Mouse (Mus musculus): ENCODE measurements at regions not wholly inside any gene's neighbourhood (a gene's known extent, or its start where the extent isn't known, plus 50 kb on each side); places are given as distances from the start of the nearest gene placed in this dataset.

GRCm38 (mm10) chr9:52280995-52281394 is 112.6 kb upstream of the Zc3h12c start:
- Histone ChIP-seq H3K27ac (replicated peaks; ENCODE audit: low read depth, low read length) (no peak overlapping the region), H3K4me1 (ENCODE audit: control insufficient read depth, insufficient read depth, low read length) (no peaks in the 10 kb centered on the region), H3K9me3 (ENCODE audit: control insufficient read depth, low read length) (no peaks in the 10 kb centered on the region), H3K4me3 (ENCODE audit: low read depth, low read length) (no peak overlapping the region), H3K27me3 (ENCODE audit: control insufficient read depth, insufficient read depth, low read length) (no peaks in the 10 kb centered on the region), H3K9ac (ENCODE audit: low read length) (no peak overlapping the region), H3K4me2 (ENCODE audit: low read depth, severe bottlenecking) (no peak overlapping the region), H3K36me3 (ENCODE audit: control insufficient read depth, insufficient read depth, low read length) (no peaks in the 10 kb centered on the region)
- WGBS = 73% methylated on average over 5 of the region's 5 CpGs
- DNase-seq (ENCODE audit: low spot score) (no peak), ATAC-seq (ENCODE audit: insufficient number of reproducible peaks, low FRiP score, low TSS enrichment, low read depth) (no peak)

DNA sequence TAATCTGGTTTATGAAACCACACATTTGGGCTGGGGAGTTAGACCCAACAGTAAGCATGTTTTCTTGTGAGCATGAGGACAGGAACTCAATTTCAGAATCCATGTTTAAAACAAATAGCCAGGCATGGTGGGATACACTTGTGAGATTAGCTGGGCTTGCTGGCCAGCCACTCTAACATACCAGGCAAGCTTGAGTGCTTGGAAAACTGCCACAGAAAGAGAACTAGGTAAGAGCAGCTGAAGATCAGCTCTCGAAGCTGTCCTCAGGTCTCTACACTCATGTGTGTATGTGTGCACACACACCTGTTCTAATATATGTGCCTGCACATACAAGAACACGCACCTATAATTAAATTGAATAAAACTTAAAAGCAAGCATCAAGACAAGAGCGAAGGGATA is 112.2 kb upstream of the Zc3h12c start:
- Histone ChIP-seq H3K36me3 (ENCODE audit: control insufficient read depth, insufficient read depth, low read length) (no peaks in the 10 kb centered on the region), H3K4me1 (ENCODE audit: control insufficient read depth, insufficient read depth, low read length) (no peaks in the 10 kb centered on the region), H3K9ac (ENCODE audit: low read length) (no peak overlapping the region), H3K4me3 (ENCODE audit: low read depth, low read length) (no peak overlapping the region), H3K27ac (replicated peaks; ENCODE audit: low read depth, low read length) (no peak overlapping the region), H3K9me3 (ENCODE audit: control insufficient read depth, low read length) (no peaks in the 10 kb centered on the region), H3K27me3 (ENCODE audit: control insufficient read depth, insufficient read depth, low read length) (no peaks in the 10 kb centered on the region), H3K4me2 (ENCODE audit: low read depth, severe bottlenecking) (no peak overlapping the region)
- 88% methylated on average over 3 of the region's 3 CpGs for WGBS
- DNase-seq (ENCODE audit: low spot score) (no peak), ATAC-seq (ENCODE audit: insufficient number of reproducible peaks, low FRiP score, low TSS enrichment, low read depth) (no peak)

GRCm38 (mm10) chr9:52278701-52279023 is 110.3 kb upstream of the Zc3h12c start:
- H3K4me3 ChIP-seq (ENCODE audit: low read depth, low read length) = no peak overlapping the region
- WGBS = 68% methylated on average over 3 of the region's 3 CpGs
- H3K36me3 ChIP-seq (ENCODE audit: control insufficient read depth, insufficient read depth, low read length) = no peaks in the 10 kb centered on the region
- no peaks in the 10 kb centered on the region for H3K27me3 ChIP-seq (ENCODE audit: control insufficient read depth, insufficient read depth, low read length)
- H3K9ac ChIP-seq (ENCODE audit: low read length) = no peak overlapping the region
- H3K27ac ChIP-seq (replicated peaks; ENCODE audit: low read depth, low read length) = no peak overlapping the region
- ATAC-seq (ENCODE audit: insufficient number of reproducible peaks, low FRiP score, low TSS enrichment, low read depth) = no peak
- H3K4me2 ChIP-seq (ENCODE audit: low read depth, severe bottlenecking) = no peak overlapping the region
- no peak for DNase-seq (ENCODE audit: low spot score)
- no peaks in the 10 kb centered on the region for H3K9me3 ChIP-seq (ENCODE audit: control insufficient read depth, low read length)
- H3K4me1 ChIP-seq (ENCODE audit: control insufficient read depth, insufficient read depth, low read length) = no peaks in the 10 kb centered on the region

DNA sequence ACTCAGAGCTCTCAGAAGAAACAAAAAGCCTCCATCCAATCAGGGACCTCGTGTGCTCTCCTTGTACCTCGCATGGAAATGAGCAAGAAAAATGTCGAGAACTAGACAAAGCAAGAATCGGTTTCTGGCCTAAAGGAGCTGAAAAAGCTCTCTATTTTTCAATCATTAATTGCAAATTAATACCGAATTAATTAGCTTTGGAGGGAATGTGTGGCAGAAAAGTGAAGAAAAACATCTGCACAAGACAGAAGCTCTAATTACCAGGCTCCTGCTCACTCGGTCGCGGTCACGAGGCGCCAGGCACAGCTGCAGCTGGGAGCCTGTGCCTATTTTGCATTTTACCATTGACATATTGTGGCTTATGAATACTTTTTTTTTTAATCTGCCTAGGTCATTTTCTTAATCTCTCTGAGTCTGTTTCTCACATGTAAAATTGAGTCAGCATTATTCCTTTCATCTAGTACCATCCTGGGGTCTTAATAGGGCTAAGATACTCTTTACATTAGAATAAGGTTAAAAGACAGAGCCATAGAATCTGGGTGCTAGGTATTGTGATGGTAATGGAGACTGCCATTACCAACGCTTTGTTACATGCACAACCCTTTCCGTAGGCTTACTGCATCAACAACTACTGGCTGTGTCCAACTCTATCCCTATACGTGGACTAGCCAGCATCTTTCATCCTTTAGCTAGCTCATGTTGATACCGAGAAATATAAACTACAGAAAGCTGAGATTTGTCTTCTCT is 109.8 kb upstream of the Zc3h12c start:
- Histone ChIP-seq H3K4me2 (ENCODE audit: low read depth, severe bottlenecking) (no peak overlapping the region), H3K9me3 (ENCODE audit: control insufficient read depth, low read length) (no peaks in the 10 kb centered on the region), H3K36me3 (ENCODE audit: control insufficient read depth, insufficient read depth, low read length) (no peaks in the 10 kb centered on the region), H3K4me1 (ENCODE audit: control insufficient read depth, insufficient read depth, low read length) (no peaks in the 10 kb centered on the region), H3K9ac (ENCODE audit: low read length) (no peak overlapping the region), H3K4me3 (ENCODE audit: low read depth, low read length) (no peak overlapping the region), H3K27ac (replicated peaks; ENCODE audit: low read depth, low read length) (no peak overlapping the region), H3K27me3 (ENCODE audit: control insufficient read depth, insufficient read depth, low read length) (no peaks in the 10 kb centered on the region)
- DNase-seq (ENCODE audit: low spot score) (no peak), ATAC-seq (ENCODE audit: insufficient number of reproducible peaks, low FRiP score, low TSS enrichment, low read depth) (no peak)
- WGBS = 55% methylated on average over 14 of the region's 14 CpGs

DNA sequence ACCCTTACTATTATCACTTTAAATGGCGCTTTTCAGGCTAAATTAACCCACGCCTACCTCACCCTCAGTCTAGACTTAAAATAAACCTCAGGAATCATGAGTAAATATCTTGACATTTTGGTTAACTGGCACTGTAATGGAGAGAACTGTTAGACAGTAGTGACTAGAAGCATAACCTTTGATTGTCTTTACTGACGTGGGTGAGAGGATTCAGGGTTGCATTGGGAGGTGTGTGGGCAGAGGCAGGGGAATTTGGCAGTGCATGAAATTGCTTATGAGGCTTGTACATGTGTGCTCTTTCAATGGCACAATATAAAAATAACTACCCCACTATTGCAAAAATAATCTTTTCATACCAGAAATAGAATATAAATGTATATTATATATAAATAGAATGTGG is 105.6 kb upstream of the Zc3h12c start:
- Histone ChIP-seq H3K4me1 (ENCODE audit: control insufficient read depth, insufficient read depth, low read length) (no peaks in the 10 kb centered on the region), H3K9me3 (ENCODE audit: control insufficient read depth, low read length) (no peaks in the 10 kb centered on the region), H3K36me3 (ENCODE audit: control insufficient read depth, insufficient read depth, low read length) (no peaks in the 10 kb centered on the region), H3K4me3 (ENCODE audit: low read depth, low read length) (no peak overlapping the region), H3K27me3 (ENCODE audit: control insufficient read depth, insufficient read depth, low read length) (no peaks in the 10 kb centered on the region), H3K4me2 (ENCODE audit: low read depth, severe bottlenecking) (no peak overlapping the region), H3K9ac (ENCODE audit: low read length) (no peak overlapping the region), H3K27ac (replicated peaks; ENCODE audit: low read depth, low read length) (no peak overlapping the region)
- ATAC-seq (ENCODE audit: insufficient number of reproducible peaks, low FRiP score, low TSS enrichment, low read depth) = no peak
- 84% methylated on average over 3 of the region's 3 CpGs for WGBS
- DNase-seq (ENCODE audit: low spot score) = no peak

DNA sequence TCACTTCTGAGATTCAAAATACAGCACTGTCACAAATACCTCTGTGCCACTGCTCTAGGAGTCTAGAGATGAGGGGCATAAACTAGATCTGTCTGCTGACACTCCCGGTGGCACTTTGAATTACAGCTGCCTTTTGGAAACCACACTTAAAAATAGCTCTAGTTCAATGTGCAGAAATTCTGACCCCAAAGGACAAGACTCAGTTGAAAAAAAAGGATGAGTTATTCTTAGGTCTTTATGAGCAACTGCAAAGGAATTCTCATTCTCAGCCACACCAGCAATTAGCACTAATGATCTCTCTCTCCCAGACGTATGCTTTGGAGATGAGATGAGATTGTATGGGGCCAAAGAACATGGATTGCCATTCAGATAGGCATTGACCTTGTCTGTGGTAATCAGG is 104.3 kb upstream of the Zc3h12c start:
- ATAC-seq (ENCODE audit: insufficient number of reproducible peaks, low FRiP score, low TSS enrichment, low read depth) = no peak
- 75% methylated on average over 2 of the region's 2 CpGs for WGBS
- no peak overlapping the region for H3K9ac ChIP-seq (ENCODE audit: low read length)
- no peak overlapping the region for H3K4me2 ChIP-seq (ENCODE audit: low read depth, severe bottlenecking)
- H3K27ac ChIP-seq (replicated peaks; ENCODE audit: low read depth, low read length) = no peak overlapping the region
- no peak for DNase-seq (ENCODE audit: low spot score)
- no peaks in the 10 kb centered on the region for H3K27me3 ChIP-seq (ENCODE audit: control insufficient read depth, insufficient read depth, low read length)
- no peak overlapping the region for H3K4me3 ChIP-seq (ENCODE audit: low read depth, low read length)
- no peaks in the 10 kb centered on the region for H3K9me3 ChIP-seq (ENCODE audit: control insufficient read depth, low read length)
- no peaks in the 10 kb centered on the region for H3K36me3 ChIP-seq (ENCODE audit: control insufficient read depth, insufficient read depth, low read length)
- no peaks in the 10 kb centered on the region for H3K4me1 ChIP-seq (ENCODE audit: control insufficient read depth, insufficient read depth, low read length)

DNA sequence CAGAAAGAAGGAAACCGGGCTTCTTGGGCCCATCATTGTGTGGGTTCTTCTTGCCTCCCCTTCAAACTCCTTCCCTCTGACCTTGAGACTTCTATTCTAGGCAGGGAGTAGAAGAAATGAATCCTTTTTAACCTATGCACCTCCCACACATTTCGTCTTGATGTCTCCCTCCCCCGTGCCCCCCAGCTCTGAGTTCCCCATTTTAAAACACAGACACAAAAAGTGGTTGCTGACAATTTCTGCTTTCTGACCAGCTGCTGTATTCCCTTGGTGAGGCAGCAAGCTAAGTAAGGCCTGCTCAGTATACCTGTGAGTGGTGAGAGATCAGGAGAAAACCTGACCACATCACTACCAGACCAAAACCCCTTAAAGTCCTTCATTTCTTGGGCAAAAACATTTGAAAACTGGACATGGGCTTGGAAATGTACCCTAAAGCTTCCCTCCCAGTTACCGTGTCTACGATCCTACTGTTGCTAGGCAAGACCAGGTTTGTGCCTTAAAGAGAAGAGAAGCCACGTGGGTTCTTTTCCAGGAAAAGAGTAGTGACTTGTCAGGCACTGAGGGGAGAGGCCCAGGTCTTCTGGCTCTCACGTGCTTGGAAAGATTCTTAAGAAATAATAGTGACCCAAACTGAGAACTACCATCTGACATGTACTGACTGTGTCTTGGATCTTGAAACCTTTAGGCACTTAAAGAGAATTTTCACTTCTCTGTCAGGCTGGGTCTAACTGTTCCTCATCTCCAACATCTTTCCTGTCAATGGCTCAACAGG is 103.2 kb upstream of the Zc3h12c start:
- Histone ChIP-seq H3K9me3 (ENCODE audit: control insufficient read depth, low read length) (no peaks in the 10 kb centered on the region), H3K27ac (replicated peaks; ENCODE audit: low read depth, low read length) (no peak overlapping the region), H3K4me3 (ENCODE audit: low read depth, low read length) (no peak overlapping the region), H3K36me3 (ENCODE audit: control insufficient read depth, insufficient read depth, low read length) (no peaks in the 10 kb centered on the region), H3K4me2 (ENCODE audit: low read depth, severe bottlenecking) (no peak overlapping the region), H3K9ac (ENCODE audit: low read length) (no peak overlapping the region), H3K4me1 (ENCODE audit: control insufficient read depth, insufficient read depth, low read length) (no peaks in the 10 kb centered on the region), H3K27me3 (ENCODE audit: control insufficient read depth, insufficient read depth, low read length) (no peaks in the 10 kb centered on the region)
- ATAC-seq (ENCODE audit: insufficient number of reproducible peaks, low FRiP score, low TSS enrichment, low read depth) (no peak), DNase-seq (ENCODE audit: low spot score) (no peak)
- 91% methylated on average over 7 of the region's 7 CpGs for WGBS

DNA sequence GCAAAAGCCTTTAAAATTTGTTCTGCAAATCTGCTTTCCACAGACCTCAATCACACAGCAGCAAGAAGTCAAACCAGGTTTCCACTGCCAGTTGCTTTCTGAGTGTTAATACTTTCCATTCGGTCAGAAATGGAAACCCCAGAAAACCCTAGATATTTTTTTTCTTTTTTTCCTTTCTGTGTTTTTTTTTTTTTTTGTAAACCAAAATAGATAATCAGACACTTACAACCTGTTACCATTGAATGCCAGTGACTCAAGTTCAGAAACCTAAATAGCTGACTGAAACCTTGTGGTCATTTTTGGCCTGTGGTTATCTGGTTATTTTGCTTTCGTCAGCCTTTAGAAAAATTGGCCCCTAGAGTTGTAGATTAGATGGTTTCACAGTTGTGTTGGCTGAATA is 93.2 kb upstream of the Zc3h12c start:
- DNase-seq (ENCODE audit: low spot score) (no peak), ATAC-seq (ENCODE audit: insufficient number of reproducible peaks, low FRiP score, low TSS enrichment, low read depth) (no peak)
- Histone ChIP-seq H3K4me3 (ENCODE audit: low read depth, low read length) (no peak overlapping the region), H3K27me3 (ENCODE audit: control insufficient read depth, insufficient read depth, low read length) (no peaks in the 10 kb centered on the region), H3K36me3 (ENCODE audit: control insufficient read depth, insufficient read depth, low read length) (no peaks in the 10 kb centered on the region), H3K9ac (ENCODE audit: low read length) (no peak overlapping the region), H3K4me2 (ENCODE audit: low read depth, severe bottlenecking) (no peak overlapping the region), H3K27ac (replicated peaks; ENCODE audit: low read depth, low read length) (no peak overlapping the region), H3K4me1 (ENCODE audit: control insufficient read depth, insufficient read depth, low read length) (no peaks in the 10 kb centered on the region), H3K9me3 (ENCODE audit: control insufficient read depth, low read length) (no peaks in the 10 kb centered on the region)
- 90% methylated on average over 2 of the region's 2 CpGs for WGBS
